Mouse (Mus musculus) testis, adult 2 months (tissue): Measurements from ENCODE around the gene Gipr.

Experiments used
- CTCF ChIP-seq: fragments of 200-500 bp; IDR thresholded peaks from 2 replicates; pipeline ENCODE4 v1.5.1; 2012; ENCODE audit warnings: low read depth, mild to moderate bottlenecking, inconsistent platforms, low read length, moderate library complexity; ENCODE audit not compliant: control insufficient read depth, insufficient read depth, insufficient replicate concordance
- POLR2A ChIP-seq: fragments of 200-500 bp; IDR thresholded peaks from 2 replicates; pipeline ENCODE4 v1.6.1; 2012; ENCODE audit warnings: low read depth, mild to moderate bottlenecking, inconsistent platforms, low read length, moderate library complexity; ENCODE audit not compliant: control insufficient read depth

DNA sequence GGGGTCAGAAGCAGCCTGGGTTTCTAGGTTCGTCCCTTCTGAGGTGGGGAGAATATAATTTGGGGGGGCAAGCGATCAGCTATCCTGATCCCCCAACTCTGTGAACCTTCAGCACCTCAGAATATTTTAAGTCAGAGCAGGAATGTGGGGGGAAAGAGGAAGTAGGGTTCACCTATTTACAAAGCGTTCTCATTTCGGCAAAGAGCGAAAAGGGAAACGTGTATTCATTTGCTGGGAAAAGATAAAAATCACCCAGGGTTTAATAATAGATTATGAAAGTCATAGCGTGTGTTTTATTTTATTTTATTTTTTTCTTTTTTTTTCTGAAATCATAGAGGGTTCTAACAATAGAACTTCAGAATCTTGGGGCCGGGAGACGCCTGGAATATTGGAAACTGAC lies 49.0 kb upstream of the Gipr start:
- TF ChIP-seq POLR2A: no peak
- no peak for TF ChIP-seq CTCF
